Mouse (Mus musculus) fat pad, adult 2 months (tissue): ENCODE results near the gene Padi6.

Experiments
- DNase-seq: peaks from one replicate; pipeline ENCODE4 v3.0.0-alpha.2; 2011; ENCODE audit warnings: low read depth, low spot score; ENCODE audit errors: extremely low read depth

The Padi6 gene

GRCm38 (mm10) chr4:140753366-140753765 lies 10.9 kb upstream of the Padi6 start:
- DNase-seq: no peak

GRCm38 (mm10) chr4:140750328-140750727 lies 7.9 kb upstream of the Padi6 start:
- no peak for DNase-seq

GRCm38 (mm10) chr4:140747978-140748377 lies 5.5 kb upstream of the Padi6 start:
- DNase-seq: no peak

GRCm38 (mm10) chr4:140744654-140745053 lies 2.2 kb upstream of the Padi6 start:
- no peak for DNase-seq

GRCm38 (mm10) chr4:140743086-140743485 lies 643 bp upstream of the Padi6 start:
- DNase-seq: no peak

GRCm38 (mm10) chr4:140741401-140741800 lies 1.0 kb downstream of the Padi6 start:
- no peak for DNase-seq

GRCm38 (mm10) chr4:140740655-140741054 lies 1.8 kb downstream of the Padi6 start:
- no peak for DNase-seq

GRCm38 (mm10) chr4:140732871-140733270 lies 9.6 kb downstream of the Padi6 start:
- DNase-seq: no peak

- no peak for DNase-seq
These were observed 10.8 kb downstream of the Padi6 start for GRCm38 (mm10) chr4:140731654-140732053.

GRCm38 (mm10) chr4:140726907-140727306 lies 15.5 kb downstream of the Padi6 start:
- no peak for DNase-seq

GRCm38 (mm10) chr4:140724739-140725138 lies 17.7 kb downstream of the Padi6 start:
- DNase-seq: no peak

- DNase-seq: no peak
These were observed 18.6 kb downstream of the Padi6 start for GRCm38 (mm10) chr4:140723801-140724200.

GRCm38 (mm10) chr4:140723192-140723591 lies 19.3 kb downstream of the Padi6 start:
- no peak for DNase-seq

- no peak for DNase-seq
These were observed 19.7 kb downstream of the Padi6 start for GRCm38 (mm10) chr4:140722710-140723109.

- DNase-seq: no peak
These were observed 20.4 kb downstream of the Padi6 start for GRCm38 (mm10) chr4:140721968-140722490.

GRCm38 (mm10) chr4:140720091-140720490 lies 22.4 kb downstream of the Padi6 start:
- DNase-seq: no peak

- no peak for DNase-seq
These were observed 24.0 kb downstream of the Padi6 start for GRCm38 (mm10) chr4:140718436-140718835.

GRCm38 (mm10) chr4:140716994-140717393 lies 25.4 kb downstream of the Padi6 start:
- DNase-seq: no peak

- DNase-seq: no peak
These were observed 27.9 kb downstream of the Padi6 start for GRCm38 (mm10) chr4:140714586-140714985.

- no peak for DNase-seq
These were observed 28.7 kb downstream of the Padi6 start for GRCm38 (mm10) chr4:140713480-140714365.

GRCm38 (mm10) chr4:140711360-140711759 lies 31.1 kb downstream of the Padi6 start:
- DNase-seq: no peak

- no peak for DNase-seq
These were observed 31.7 kb downstream of the Padi6 start for GRCm38 (mm10) chr4:140710781-140711180.
